Mouse (Mus musculus): ENCODE measurements around the gene Helz. TPM values are rescaled to one million over a fixed set of nuclear protein-coding genes. Genes with fewer than 3 reads are reported as not detected.

Gene Helz
- total and polyA plus RNA-seq, 2 experiments from 2014 or later = 8.1 to 13.6 TPM

- H3K9ac ChIP-seq = no peak within 1 kb of the TSS
- H3K36me3 ChIP-seq (ENCODE audit: insufficient read depth) = no peaks in the 10 kb centered on the region
- no peak for TF ChIP-seq CTCF (IDR thresholded peaks at IDR 0.05; ENCODE audit: low read depth)
- no peak for DNase-seq
- no peaks in the 10 kb centered on the region for H3K27me3 ChIP-seq (ENCODE audit: insufficient read depth, low read length)
- H3K4me1 ChIP-seq (ENCODE audit: insufficient read depth) = no peaks in the 10 kb centered on the region
- H3K9me3 ChIP-seq (ENCODE audit: low read length) = no peaks in the 10 kb centered on the region
- no peak within 1 kb of the TSS for H3K27ac ChIP-seq (ENCODE audit: low read depth, low read length)
- WGBS = 89% methylated on average over 16 of the region's 16 CpGs
- no peak within 1 kb of the TSS for H3K4me2 ChIP-seq (ENCODE audit: low read depth)
- H3K4me3 ChIP-seq (ENCODE audit: low read depth, low read length) = no peak within 1 kb of the TSS
- no peak for ATAC-seq
Measured at GRCm38 (mm10) chr11:107716332-107716938, 168.7 kb downstream of the Helz start, which contains the start of gene Cacng1. Gene Cacng1 (minus strand): TSS chr11:107716522.

- no peak for ATAC-seq
- DNase-seq = no peak
- Histone ChIP-seq H3K9me3 (ENCODE audit: low read length) (no peaks in the 10 kb centered on the region), H3K9ac (no peak overlapping the region), H3K4me3 (ENCODE audit: low read depth, low read length) (no peak overlapping the region), H3K27ac (ENCODE audit: low read depth, low read length) (no peak overlapping the region), H3K4me2 (ENCODE audit: low read depth) (no peak overlapping the region), H3K4me1 (ENCODE audit: insufficient read depth) (no peaks in the 10 kb centered on the region), H3K36me3 (ENCODE audit: insufficient read depth) (no peaks in the 10 kb centered on the region; the same call in 1 of the 2 replicates), H3K27me3 (ENCODE audit: insufficient read depth, low read length) (no peaks in the 10 kb centered on the region)
- 88% methylated on average over 9 of the region's 9 CpGs for WGBS
- no peak for TF ChIP-seq CTCF (IDR thresholded peaks at IDR 0.05; ENCODE audit: low read depth)
Measured at GRCm38 (mm10) chr11:107720264-107721021, 172.7 kb downstream of the Helz start.

GRCm38 (mm10) chr11:107721057-107721456 is 173.3 kb downstream of the Helz start:
- DNase-seq (no peak), ATAC-seq (no peak)
- Histone ChIP-seq H3K4me2 (ENCODE audit: low read depth) (no peak overlapping the region), H3K27me3 (ENCODE audit: insufficient read depth, low read length) (no peaks in the 10 kb centered on the region), H3K36me3 (ENCODE audit: insufficient read depth) (no peaks in the 10 kb centered on the region; the same call in 1 of the 2 replicates), H3K4me3 (ENCODE audit: low read depth, low read length) (no peak overlapping the region), H3K4me1 (ENCODE audit: insufficient read depth) (no peaks in the 10 kb centered on the region), H3K9me3 (ENCODE audit: low read length) (no peaks in the 10 kb centered on the region), H3K27ac (ENCODE audit: low read depth, low read length) (no peak overlapping the region), H3K9ac (no peak overlapping the region)
- no peak for TF ChIP-seq CTCF (IDR thresholded peaks at IDR 0.05; ENCODE audit: low read depth)
- WGBS = 71% methylated on average over 7 of the region's 7 CpGs

- no peak for DNase-seq
- Histone ChIP-seq H3K27me3 (ENCODE audit: insufficient read depth, low read length) (no peaks in the 10 kb centered on the region), H3K27ac (ENCODE audit: low read depth, low read length) (no peak overlapping the region), H3K4me1 (ENCODE audit: insufficient read depth) (no peaks in the 10 kb centered on the region), H3K9me3 (ENCODE audit: low read length) (no peaks in the 10 kb centered on the region), H3K4me2 (ENCODE audit: low read depth) (no peak overlapping the region), H3K4me3 (ENCODE audit: low read depth, low read length) (no peak overlapping the region), H3K36me3 (ENCODE audit: insufficient read depth) (no peaks in the 10 kb centered on the region; the same call in 1 of the 2 replicates), H3K9ac (no peak overlapping the region)
- WGBS = 92% methylated on average over 8 of the region's 8 CpGs
- no peak for TF ChIP-seq CTCF (IDR thresholded peaks at IDR 0.05; ENCODE audit: low read depth)
- ATAC-seq = no peak
Measured at GRCm38 (mm10) chr11:107724603-107725002, 176.9 kb downstream of the Helz start.

GRCm38 (mm10) chr11:107728073-107728863 is 180.5 kb downstream of the Helz start:
- 78% methylated on average over 13 of the region's 13 CpGs for WGBS
- 0 out of 2 replicates have a peak overlapping the region, but pooled peaks have one; percentile 29 for H3K27ac ChIP-seq (ENCODE audit: low read depth, low read length)
- peak; percentile 78 for ATAC-seq
- H3K4me2 ChIP-seq (ENCODE audit: low read depth) = no peak overlapping the region
- peak; percentile 41 for DNase-seq
- peak; percentile 26 for TF ChIP-seq CTCF (IDR thresholded peaks at IDR 0.05; ENCODE audit: low read depth)
- H3K9me3 ChIP-seq (ENCODE audit: low read length) = no peaks in the 10 kb centered on the region
- H3K9ac ChIP-seq = no peak overlapping the region
- H3K4me1 ChIP-seq (ENCODE audit: insufficient read depth) = no peaks in the 10 kb centered on the region
- H3K4me3 ChIP-seq (ENCODE audit: low read depth, low read length) = no peak overlapping the region
- peaks cover 15% of the 10 kb centered on the region for H3K36me3 ChIP-seq (ENCODE audit: insufficient read depth)
- no peaks in the 10 kb centered on the region for H3K27me3 ChIP-seq (ENCODE audit: insufficient read depth, low read length)

GRCm38 (mm10) chr11:107729141-107729540 is 181.4 kb downstream of the Helz start:
- DNase-seq (no peak), ATAC-seq (no peak)
- no peaks in the 10 kb centered on the region for H3K9me3 ChIP-seq (ENCODE audit: low read length)
- peaks cover 20% of the 10 kb centered on the region for H3K36me3 ChIP-seq (ENCODE audit: insufficient read depth)
- H3K9ac ChIP-seq = no peak overlapping the region
- H3K4me1 ChIP-seq (ENCODE audit: insufficient read depth) = no peaks in the 10 kb centered on the region
- WGBS = 81% methylated on average over 7 of the region's 7 CpGs
- no peak overlapping the region for H3K4me3 ChIP-seq (ENCODE audit: low read depth, low read length)
- no peak for TF ChIP-seq CTCF (IDR thresholded peaks at IDR 0.05; ENCODE audit: low read depth)
- peak overlapping the region; percentile 29; the same call in 1 of the 2 replicates for H3K27ac ChIP-seq (ENCODE audit: low read depth, low read length)
- no peaks in the 10 kb centered on the region for H3K27me3 ChIP-seq (ENCODE audit: insufficient read depth, low read length)
- H3K4me2 ChIP-seq (ENCODE audit: low read depth) = no peak overlapping the region
